Mouse (Mus musculus): ENCODE results near the gene Rspry1. TPM values are rescaled to one million over a fixed set of nuclear protein-coding genes. Genes with fewer than 3 reads are reported as not detected.

Rspry1 gene
- polyA plus RNA-seq, 1 experiment from 2014 or later, result 11.1 TPM

DNA sequence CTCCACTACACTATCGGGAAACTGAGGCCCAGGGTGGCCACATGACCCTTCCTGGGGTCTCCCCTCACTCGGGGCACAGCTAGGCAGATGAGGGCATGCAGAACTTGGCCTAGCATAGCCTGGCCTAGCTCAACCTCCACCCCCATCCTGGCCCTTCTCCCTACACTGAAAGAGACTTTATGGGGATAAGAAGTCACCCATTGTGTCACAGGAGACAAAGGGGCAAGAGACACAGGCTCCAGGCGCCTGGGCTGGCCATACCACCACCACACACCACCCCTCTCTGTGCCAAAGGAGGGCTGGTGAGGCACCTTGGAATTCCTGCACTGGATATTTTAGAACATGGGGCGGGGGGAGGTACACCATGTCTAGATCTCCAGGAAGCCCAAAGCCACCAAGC, 82.5 kb downstream of the Rspry1 start:
- ATAC-seq (no peak), DNase-seq (no peak)
- WGBS (ENCODE audit: insufficient replicate concordance), result 57% methylated on average over 4 of the region's 4 CpGs
- Histone ChIP-seq H3K36me3 (replicated peaks; ENCODE audit: insufficient read depth, low read length) (no peaks in the 10 kb centered on the region), H3K4me3 (ENCODE audit: low read depth, low read length) (no peak overlapping the region), H3K27ac (ENCODE audit: low read depth) (no peak overlapping the region), H3K9me3 (ENCODE audit: low read length) (no peaks in the 10 kb centered on the region), H3K9ac (replicated peaks) (no peak overlapping the region), H3K4me1 (ENCODE audit: insufficient read depth) (peaks cover 3% of the 10 kb centered on the region; the same call in 1 of the 2 replicates), H3K4me2 (ENCODE audit: low read depth, low read length) (no peak overlapping the region), H3K27me3 (ENCODE audit: insufficient read depth, low read length) (no peaks in the 10 kb centered on the region)
- TF ChIP-seq CTCF (IDR thresholded peaks at IDR 0.05; ENCODE audit: low read depth) (no peak), EP300 (IDR thresholded peaks at IDR 0.05; ENCODE audit: low read depth) (no peak)

DNA sequence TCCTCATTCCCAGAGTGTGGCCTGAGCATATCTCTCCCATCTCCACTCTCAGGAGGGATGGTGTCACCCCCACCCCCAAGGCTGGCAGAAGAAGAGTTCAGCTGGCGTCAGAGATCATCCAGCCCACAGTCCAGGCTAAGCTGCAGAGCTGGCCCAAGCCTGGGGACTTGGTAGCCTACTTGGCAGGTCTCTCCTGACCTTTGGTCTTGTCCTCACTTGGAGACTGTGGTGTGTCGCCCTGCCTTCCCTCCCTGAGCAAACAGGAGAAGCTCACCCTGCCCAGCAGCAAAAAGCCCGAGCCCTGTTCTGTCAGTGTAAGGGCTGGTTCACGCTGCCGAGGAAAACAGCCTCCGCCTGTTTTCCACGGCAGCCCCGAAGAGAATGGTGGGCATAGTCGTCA, 84.2 kb downstream of the Rspry1 start:
- peaks cover 3% of the 10 kb centered on the region; the same call in 1 of the 2 replicates for H3K4me1 ChIP-seq (ENCODE audit: insufficient read depth)
- H3K9ac ChIP-seq (replicated peaks), result no peak overlapping the region
- no peak overlapping the region for H3K4me3 ChIP-seq (ENCODE audit: low read depth, low read length)
- no peaks in the 10 kb centered on the region for H3K9me3 ChIP-seq (ENCODE audit: low read length)
- no peak overlapping the region for H3K4me2 ChIP-seq (ENCODE audit: low read depth, low read length)
- no peaks in the 10 kb centered on the region for H3K27me3 ChIP-seq (ENCODE audit: insufficient read depth, low read length)
- ATAC-seq (peak; percentile 85), DNase-seq (peak; percentile 50)
- TF ChIP-seq CTCF (IDR thresholded peaks at IDR 0.05; ENCODE audit: low read depth) (no peak), EP300 (IDR thresholded peaks at IDR 0.05; ENCODE audit: low read depth) (no peak)
- WGBS (ENCODE audit: insufficient replicate concordance), result 54% methylated on average over 9 of the region's 9 CpGs
- no peaks in the 10 kb centered on the region for H3K36me3 ChIP-seq (replicated peaks; ENCODE audit: insufficient read depth, low read length)
- no peak overlapping the region for H3K27ac ChIP-seq (ENCODE audit: low read depth)

DNA sequence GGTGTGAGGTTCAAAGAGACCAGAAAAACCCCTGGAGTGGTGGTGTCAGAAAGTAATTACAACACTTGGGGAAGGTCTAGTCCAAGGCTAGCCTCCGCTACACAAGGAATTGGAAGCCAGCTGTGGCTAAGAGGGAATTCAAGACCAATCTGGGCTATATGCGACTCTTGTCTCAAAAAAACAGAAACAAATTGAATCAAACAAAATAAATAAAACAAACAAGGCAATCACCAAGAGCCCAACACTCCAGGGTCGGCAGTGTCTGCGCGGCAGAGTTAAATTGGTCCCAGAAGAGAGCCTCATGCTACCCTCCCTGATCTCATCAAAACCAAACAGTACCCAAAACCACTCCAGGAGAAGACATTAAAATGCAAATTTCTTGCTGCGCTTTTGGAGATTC, 93.0 kb downstream of the Rspry1 start:
- DNase-seq (no peak), ATAC-seq (no peak)
- TF ChIP-seq CTCF (IDR thresholded peaks at IDR 0.05; ENCODE audit: low read depth) (no peak), EP300 (IDR thresholded peaks at IDR 0.05; ENCODE audit: low read depth) (no peak)
- Histone ChIP-seq H3K9ac (replicated peaks) (no peak overlapping the region), H3K36me3 (replicated peaks; ENCODE audit: insufficient read depth, low read length) (no peaks in the 10 kb centered on the region), H3K9me3 (ENCODE audit: low read length) (no peaks in the 10 kb centered on the region), H3K27ac (ENCODE audit: low read depth) (no peak overlapping the region), H3K27me3 (ENCODE audit: insufficient read depth, low read length) (peaks cover 48% of the 10 kb centered on the region), H3K4me2 (ENCODE audit: low read depth, low read length) (0 out of 2 replicates have a peak overlapping the region, but pooled peaks have one; percentile 71), H3K4me1 (ENCODE audit: insufficient read depth) (peaks cover 12% of the 10 kb centered on the region), H3K4me3 (ENCODE audit: low read depth, low read length) (no peak overlapping the region)
- 13% methylated on average over 6 of the region's 6 CpGs for WGBS (ENCODE audit: insufficient replicate concordance)

DNA sequence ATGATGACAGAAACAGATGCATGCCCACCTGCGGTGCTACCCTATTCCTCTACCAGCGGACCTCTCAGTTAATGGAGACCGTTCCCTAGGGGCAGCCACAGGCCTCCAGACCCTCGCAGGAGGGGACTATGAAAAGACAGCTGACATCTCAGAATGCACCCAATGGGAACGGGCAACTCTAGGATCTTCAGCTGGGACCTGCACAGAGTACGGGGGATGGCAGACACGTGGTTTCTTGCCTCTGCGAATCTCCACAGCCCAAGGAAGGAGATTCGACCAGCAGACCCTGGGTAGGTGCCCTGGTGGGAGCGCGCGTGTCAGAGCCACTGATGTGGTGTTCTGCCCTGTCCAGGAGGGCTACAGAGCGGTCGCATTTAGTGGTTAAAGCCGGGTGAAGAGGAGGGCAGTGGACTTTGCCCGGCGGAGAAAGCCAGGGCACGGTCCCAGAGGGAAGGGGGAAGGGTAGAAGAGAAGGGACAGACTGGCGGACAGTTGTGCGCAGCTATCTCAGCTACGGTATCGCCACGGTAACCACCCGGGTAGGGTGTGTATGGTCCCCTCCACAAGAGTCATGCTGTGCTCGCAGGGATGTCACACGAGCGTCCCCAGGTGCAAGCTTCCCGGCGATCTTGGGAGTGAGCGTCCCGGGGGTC, 93.7 kb downstream of the Rspry1 start:
- Histone ChIP-seq H3K9ac (replicated peaks) (no peak overlapping the region), H3K4me2 (ENCODE audit: low read depth, low read length) (peak overlapping the region; percentile 71), H3K4me3 (ENCODE audit: low read depth, low read length) (peak overlapping the region; percentile 42), H3K9me3 (ENCODE audit: low read length) (no peaks in the 10 kb centered on the region), H3K27ac (ENCODE audit: low read depth) (no peak overlapping the region), H3K27me3 (ENCODE audit: insufficient read depth, low read length) (peaks cover 48% of the 10 kb centered on the region), H3K36me3 (replicated peaks; ENCODE audit: insufficient read depth, low read length) (no peaks in the 10 kb centered on the region), H3K4me1 (ENCODE audit: insufficient read depth) (peaks cover 12% of the 10 kb centered on the region)
- no peak for TF ChIP-seq CTCF (IDR thresholded peaks at IDR 0.05; ENCODE audit: low read depth)
- DNase-seq, result peak; percentile 33
- peak; percentile 59 for ATAC-seq
- WGBS (ENCODE audit: insufficient replicate concordance), result under 1% methylated on average over 31 of the region's 31 CpGs

DNA sequence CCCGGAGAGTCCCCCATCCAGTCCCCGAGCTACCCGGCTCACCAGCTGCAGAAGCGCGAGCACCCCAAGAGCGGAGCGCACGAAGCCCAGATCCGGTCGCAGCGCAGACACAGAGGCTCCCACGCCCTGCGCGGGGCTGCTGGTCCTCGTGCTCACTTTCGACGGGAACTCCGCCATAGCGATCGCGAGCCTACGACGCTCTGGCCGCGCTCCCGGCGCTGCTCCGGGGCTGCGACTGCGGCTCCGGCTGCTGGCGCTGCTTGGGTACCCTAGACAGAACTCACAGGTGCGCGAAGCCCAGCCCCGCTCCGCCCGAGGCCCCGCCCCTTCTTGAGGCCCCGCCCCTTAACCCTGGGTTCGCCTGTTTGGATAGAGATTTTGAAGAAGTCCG, 94.3 kb downstream of the Rspry1 start, which contains the start of gene Pllp:
Gene Pllp, minus strand, starts transcription at position 285 of the 391 bp plus-strand sequence.
- Histone ChIP-seq H3K4me3 (ENCODE audit: low read depth, low read length) (peak within 1 kb of the TSS; percentile 42), H3K4me1 (ENCODE audit: insufficient read depth) (peaks cover 12% of the 10 kb centered on the region), H3K27ac (ENCODE audit: low read depth) (no peak within 1 kb of the TSS), H3K27me3 (ENCODE audit: insufficient read depth, low read length) (peaks cover 48% of the 10 kb centered on the region), H3K36me3 (replicated peaks; ENCODE audit: insufficient read depth, low read length) (no peaks in the 10 kb centered on the region), H3K9me3 (ENCODE audit: low read length) (no peaks in the 10 kb centered on the region), H3K9ac (replicated peaks) (no peak within 1 kb of the TSS), H3K4me2 (ENCODE audit: low read depth, low read length) (peak within 1 kb of the TSS; percentile 71)
- peak; percentile 65 for DNase-seq
- no peak for TF ChIP-seq CTCF (IDR thresholded peaks at IDR 0.05; ENCODE audit: low read depth)
- no peak for TF ChIP-seq EP300 (IDR thresholded peaks at IDR 0.05; ENCODE audit: low read depth)
- ATAC-seq, result peak; percentile 62
- under 1% methylated on average over 41 of the region's 41 CpGs for WGBS (ENCODE audit: insufficient replicate concordance)

DNA sequence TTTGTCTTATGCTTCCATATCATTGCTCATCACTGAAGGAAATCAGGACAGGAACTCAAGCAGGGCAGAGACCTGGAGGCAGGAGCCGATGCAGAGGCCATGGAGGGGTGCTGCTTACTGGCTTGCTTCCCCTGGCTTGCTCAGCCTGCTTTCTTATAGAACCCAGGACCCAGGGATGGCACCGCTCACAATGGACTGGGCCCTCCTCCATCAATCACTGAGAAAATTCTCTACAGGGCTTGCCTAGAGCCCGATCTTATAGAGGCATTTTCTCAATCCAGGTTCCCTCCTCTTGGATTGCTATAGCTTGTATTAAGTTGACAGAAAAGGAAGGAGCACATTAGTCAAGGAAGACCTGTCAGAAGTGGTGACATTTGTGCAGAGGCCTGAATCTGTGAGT, 94.8 kb downstream of the Rspry1 start:
- Histone ChIP-seq H3K9me3 (ENCODE audit: low read length) (no peaks in the 10 kb centered on the region), H3K4me3 (ENCODE audit: low read depth, low read length) (no peak overlapping the region), H3K27ac (ENCODE audit: low read depth) (no peak overlapping the region), H3K36me3 (replicated peaks; ENCODE audit: insufficient read depth, low read length) (no peaks in the 10 kb centered on the region), H3K27me3 (ENCODE audit: insufficient read depth, low read length) (peaks cover 48% of the 10 kb centered on the region), H3K4me2 (ENCODE audit: low read depth, low read length) (no peak overlapping the region), H3K4me1 (ENCODE audit: insufficient read depth) (peaks cover 12% of the 10 kb centered on the region), H3K9ac (replicated peaks) (no peak overlapping the region)
- DNase-seq, result no peak
- ATAC-seq, result no peak
- TF ChIP-seq EP300 (IDR thresholded peaks at IDR 0.05; ENCODE audit: low read depth) (no peak), CTCF (IDR thresholded peaks at IDR 0.05; ENCODE audit: low read depth) (no peak)
- 49% methylated on average over 3 of the region's 3 CpGs for WGBS (ENCODE audit: insufficient replicate concordance)

Data from liver, postnatal 0 days (tissue).